Mouse (Mus musculus): ENCODE measurements around the gene Gm49403. TPM values are rescaled to one million over a fixed set of nuclear protein-coding genes. Genes with fewer than 3 reads are reported as not detected.
"Not testable (repeated sequence)": the region's sequence is repeated elsewhere in the genome, so short reads cannot be mapped to it uniquely, and the experiment has no call there.

Gene Gm49403
- polyA plus RNA-seq, 1 experiment, result not detected

GRCm38 (mm10) chr19:8887585-8888463 lies 4.1 kb downstream of the Gm49403 start:
- Histone ChIP-seq H3K27me3 (ENCODE audit: control insufficient read depth, insufficient read depth, low read length) (no peaks in the 10 kb centered on the region), H3K4me3 (ENCODE audit: extremely low read depth, insufficient read depth, insufficient read length) (peak overlapping the region; percentile 75), H3K4me1 (ENCODE audit: control insufficient read depth, insufficient read depth, insufficient read length) (0 out of 2 replicates have a peak, but pooled peaks cover 5% of the 10 kb centered on the region), H3K27ac (ENCODE audit: insufficient read depth, low read length) (peak overlapping the region; percentile 83), H3K36me3 (ENCODE audit: control insufficient read depth, insufficient read depth, low read length) (peaks cover 6% of the 10 kb centered on the region)
- 24% methylated on average over 19 of the region's 19 CpGs for whole genome bisulfite sequencing
- no peak for DNase-seq (ENCODE audit: low read depth in 1 of 2, low spot score in 2 of 2)
- TF ChIP-seq CTCF (IDR thresholded peaks at IDR 0.05; ENCODE audit: extremely low read depth, insufficient read depth, insufficient read length, insufficient replicate concordance) (no peak), POLR2A (IDR thresholded peaks at IDR 0.05; ENCODE audit: low read depth, low read length) (no peak)

DNA sequence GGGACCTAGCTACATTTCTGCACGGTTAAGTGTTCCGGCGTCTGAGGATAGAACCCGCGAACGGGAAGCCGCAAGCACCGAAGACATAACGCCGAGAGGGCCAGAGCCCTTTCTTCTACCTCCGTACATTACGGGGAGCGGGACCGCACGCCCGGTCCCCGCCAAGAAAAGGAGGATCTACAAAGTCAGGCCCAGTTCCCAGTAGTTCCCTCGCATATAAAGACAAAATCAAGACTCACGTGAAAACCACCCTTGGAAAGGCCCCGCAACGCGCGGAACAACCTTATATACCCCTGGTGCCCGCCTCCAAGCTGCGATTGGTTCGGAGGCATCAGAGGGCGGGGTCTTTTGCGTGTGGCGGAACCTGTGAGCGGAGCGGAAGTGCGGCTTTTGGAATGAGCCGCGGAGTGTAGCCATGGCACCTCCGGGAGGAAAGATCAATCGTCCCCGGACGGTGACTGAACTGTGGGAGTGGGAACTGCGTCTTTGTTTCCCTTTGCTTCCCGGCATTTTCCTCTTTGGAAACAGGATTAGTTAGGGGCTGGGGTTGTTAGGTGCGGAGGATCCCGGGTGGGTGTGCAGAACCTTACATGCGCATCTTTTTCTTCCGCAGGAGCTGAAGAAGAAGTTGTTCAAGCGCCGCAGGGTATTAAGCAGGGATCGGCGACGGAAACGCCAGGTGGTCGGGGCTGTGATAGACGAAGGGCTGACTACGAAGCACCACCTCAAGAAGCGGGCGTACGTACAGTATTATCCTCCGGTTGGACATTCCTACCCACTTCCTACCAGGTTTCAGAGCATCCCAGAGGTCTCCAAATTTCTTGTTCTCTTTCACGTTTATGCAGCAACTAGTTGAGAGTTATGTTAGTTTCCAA lies 5.0 kb downstream of the Gm49403 start, which contains the start of the genes 1810009A15Rik and Gm49416:
Gene 1810009A15Rik (plus strand): TSS at position 343 of the 875 bp plus-strand sequence.
Gene Gm49416 (plus strand): TSS at position 416 of the 875 bp plus-strand sequence.
- Histone ChIP-seq H3K4me3 (ENCODE audit: extremely low read depth, insufficient read depth, insufficient read length) (peak within 1 kb of the TSS; percentile 75), H3K27me3 (ENCODE audit: control insufficient read depth, insufficient read depth, low read length) (no peaks in the 10 kb centered on the region), H3K4me1 (ENCODE audit: control insufficient read depth, insufficient read depth, insufficient read length) (0 out of 2 replicates have a peak, but pooled peaks cover 5% of the 10 kb centered on the region), H3K36me3 (ENCODE audit: control insufficient read depth, insufficient read depth, low read length) (peaks cover 6% of the 10 kb centered on the region), H3K27ac (ENCODE audit: insufficient read depth, low read length) (peak within 1 kb of the TSS; percentile 83)
- TF ChIP-seq CTCF (IDR thresholded peaks at IDR 0.05; ENCODE audit: extremely low read depth, insufficient read depth, insufficient read length, insufficient replicate concordance) (no peak), POLR2A (IDR thresholded peaks at IDR 0.05; ENCODE audit: low read depth, low read length) (peak; percentile 72)
- DNase-seq (ENCODE audit: low read depth in 1 of 2, low spot score in 2 of 2), result peak; percentile 90 to 94
- under 1% methylated on average over 58 of the region's 58 CpGs for WGBS

GRCm38 (mm10) chr19:8892829-8893766 lies 9.4 kb downstream of the Gm49403 start, which contains the start of gene Ints5:
TSS of gene Ints5 (plus strand) at chr19:8893005.
- peak; percentile 73 to 78 for DNase-seq (ENCODE audit: low read depth in 1 of 2, low spot score in 2 of 2)
- peak; percentile 77 for TF ChIP-seq POLR2A (IDR thresholded peaks at IDR 0.05; ENCODE audit: low read depth, low read length)
- no peak for TF ChIP-seq CTCF (IDR thresholded peaks at IDR 0.05; ENCODE audit: extremely low read depth, insufficient read depth, insufficient read length, insufficient replicate concordance)
- WGBS, result 2% methylated on average over 54 of the region's 54 CpGs
- Histone ChIP-seq H3K4me3 (ENCODE audit: extremely low read depth, insufficient read depth, insufficient read length) (peak within 1 kb of the TSS; percentile 80), H3K36me3 (ENCODE audit: control insufficient read depth, insufficient read depth, low read length) (peaks cover 8% of the 10 kb centered on the region), H3K4me1 (ENCODE audit: control insufficient read depth, insufficient read depth, insufficient read length) (peaks cover 5% of the 10 kb centered on the region; the same call in 1 of the 2 replicates), H3K27ac (ENCODE audit: insufficient read depth, low read length) (peak within 1 kb of the TSS; percentile 68), H3K27me3 (ENCODE audit: control insufficient read depth, insufficient read depth, low read length) (no peaks in the 10 kb centered on the region)

GRCm38 (mm10) chr19:8895397-8895960 lies 11.7 kb downstream of the Gm49403 start:
- H3K27me3 ChIP-seq (ENCODE audit: control insufficient read depth, insufficient read depth, low read length), result no peaks in the 10 kb centered on the region
- H3K36me3 ChIP-seq (ENCODE audit: control insufficient read depth, insufficient read depth, low read length), result peaks cover 6% of the 10 kb centered on the region
- H3K4me1 ChIP-seq (ENCODE audit: control insufficient read depth, insufficient read depth, insufficient read length), result peaks cover 4% of the 10 kb centered on the region; the same call in 1 of the 2 replicates
- WGBS, result 93% methylated on average over 9 of the region's 9 CpGs
- no peak overlapping the region for H3K27ac ChIP-seq (ENCODE audit: insufficient read depth, low read length)
- TF ChIP-seq POLR2A (IDR thresholded peaks at IDR 0.05; ENCODE audit: low read depth, low read length) (no peak), CTCF (IDR thresholded peaks at IDR 0.05; ENCODE audit: extremely low read depth, insufficient read depth, insufficient read length, insufficient replicate concordance) (no peak)
- DNase-seq (ENCODE audit: low read depth in 1 of 2, low spot score in 2 of 2), result no peak
- no peak overlapping the region for H3K4me3 ChIP-seq (ENCODE audit: extremely low read depth, insufficient read depth, insufficient read length)

- DNase-seq (ENCODE audit: low read depth in 1 of 2, low spot score in 2 of 2); H3K4me3 ChIP-seq (ENCODE audit: extremely low read depth, insufficient read depth, insufficient read length); H3K27ac ChIP-seq (ENCODE audit: insufficient read depth, low read length); H3K36me3 ChIP-seq (ENCODE audit: control insufficient read depth, insufficient read depth, low read length); H3K4me1 ChIP-seq (ENCODE audit: control insufficient read depth, insufficient read depth, insufficient read length); H3K27me3 ChIP-seq (ENCODE audit: control insufficient read depth, insufficient read depth, low read length): not testable (repeated sequence)
- 92% methylated on average over 5 of the region's 5 CpGs for WGBS
Observed at GRCm38 (mm10) chr19:8896231-8896630, 12.5 kb downstream of the Gm49403 start.

DNA sequence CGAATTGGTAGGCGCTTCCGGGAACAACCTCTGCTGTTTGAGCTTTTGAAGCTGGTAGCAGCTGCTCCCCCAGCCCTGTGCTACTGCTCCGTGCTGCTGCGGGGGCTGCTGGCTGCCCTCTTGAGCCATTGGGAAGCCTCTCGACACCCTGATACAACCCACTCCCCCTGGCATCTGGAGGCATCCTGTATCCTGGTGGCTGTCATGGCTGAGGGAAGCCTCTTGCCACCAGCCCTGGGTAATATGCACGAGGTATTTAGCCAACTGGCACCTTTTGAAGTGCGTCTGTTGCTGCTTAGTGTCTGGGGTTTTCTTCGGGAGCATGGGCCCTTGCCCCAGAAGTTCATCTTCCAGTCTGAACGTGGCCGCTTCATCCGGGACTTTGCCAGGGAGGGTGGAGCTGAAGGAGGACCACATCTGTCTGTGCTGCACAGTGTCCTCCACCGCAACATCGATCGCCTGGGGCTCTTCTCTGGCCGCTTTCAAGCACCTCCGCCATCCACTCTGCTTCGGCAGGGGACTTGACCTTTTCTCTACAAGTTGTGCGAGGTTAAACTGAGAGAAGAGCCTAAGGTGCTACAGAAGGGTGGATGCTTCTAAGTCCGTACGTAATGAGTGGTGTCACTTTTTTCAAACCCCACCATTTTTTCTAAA lies 13.6 kb downstream of the Gm49403 start:
- 38% methylated on average over 21 of the region's 21 CpGs for WGBS
- DNase-seq (ENCODE audit: low read depth in 1 of 2, low spot score in 2 of 2), result not testable (repeated sequence)

More for the DNA sequence above, 13.6 kb downstream of the Gm49403 start:
- not testable (repeated sequence) for H3K4me1 ChIP-seq (ENCODE audit: control insufficient read depth, insufficient read depth, insufficient read length); H3K4me3 ChIP-seq (ENCODE audit: extremely low read depth, insufficient read depth, insufficient read length); H3K36me3 ChIP-seq (ENCODE audit: control insufficient read depth, insufficient read depth, low read length); H3K27me3 ChIP-seq (ENCODE audit: control insufficient read depth, insufficient read depth, low read length)
- H3K27ac ChIP-seq (ENCODE audit: insufficient read depth, low read length), result peak overlapping the region; percentile 48; the same call in 1 of the 2 replicates
